Mouse (Mus musculus): Measurements from ENCODE around the gene Gtf2f2.

Gene Gtf2f2

DNA sequence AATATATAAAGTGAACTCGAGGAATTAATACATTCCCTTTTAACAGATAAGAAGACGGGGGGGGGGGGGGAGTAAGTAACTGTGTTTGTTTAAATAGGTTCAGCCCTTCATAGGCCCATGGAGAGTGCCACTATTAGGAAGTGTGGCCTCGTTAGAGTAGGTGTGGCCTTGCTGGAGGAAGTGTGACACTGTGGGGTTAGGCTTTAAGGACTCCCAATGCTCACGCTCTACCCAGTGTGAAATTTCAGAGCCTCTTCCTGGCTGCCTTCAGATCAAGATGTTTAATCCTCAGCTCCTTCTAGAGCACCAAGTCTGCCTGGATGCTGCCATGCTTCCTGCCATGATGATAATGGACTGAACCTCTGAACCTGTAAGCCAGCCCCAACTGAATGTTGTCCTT is 8.9 kb downstream of the Gtf2f2 start:
- in situ Hi-C loops (cut with MboI; ENCODE audit: unreplicated experiment in 2 of 2) = loop anchor here in 1 of 2 experiments (5.0 kb wide), 1 partner anchor 106 kb away; no protein-coding TSS in a partner anchor

DNA sequence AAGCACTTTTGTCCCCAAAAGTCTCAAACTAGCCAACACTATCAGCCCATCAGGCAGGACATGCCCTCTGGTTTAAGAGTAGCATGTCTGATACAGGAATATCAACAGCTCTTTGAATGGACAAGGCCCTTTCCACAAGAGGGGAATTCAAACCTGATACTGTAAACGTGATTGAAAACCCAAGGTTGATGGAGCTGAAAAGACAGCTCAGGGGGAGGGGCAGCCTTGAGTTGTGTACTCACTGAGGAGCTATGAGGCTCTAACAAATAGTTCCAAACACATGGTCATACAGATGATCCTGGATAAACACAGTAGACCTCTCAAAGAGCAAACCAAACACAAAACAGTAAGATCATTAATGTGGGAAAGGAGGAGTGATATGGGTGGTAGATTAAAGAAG is 12.6 kb downstream of the Gtf2f2 start:
- in situ Hi-C loops (cut with MboI; ENCODE audit: unreplicated experiment in 2 of 2) = no loop called here

DNA sequence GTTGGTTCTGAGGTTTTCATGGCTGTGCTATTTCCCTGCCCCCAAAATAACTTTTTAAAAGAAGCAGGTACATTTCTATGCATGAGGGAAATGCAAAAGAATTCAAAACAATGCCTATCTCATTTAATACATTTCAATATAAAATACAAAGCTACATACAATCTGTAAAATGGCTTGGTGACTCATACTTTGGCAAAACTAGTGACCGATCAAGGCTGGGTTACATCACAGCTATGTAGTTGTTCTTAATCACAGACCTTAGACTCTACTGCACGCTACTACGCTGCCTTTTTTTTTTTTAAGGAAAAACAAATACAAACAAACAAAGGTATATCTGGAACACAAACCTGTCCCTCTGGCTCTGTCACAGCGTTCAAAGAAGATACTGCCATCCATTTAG is 18.3 kb downstream of the Gtf2f2 start:
- in situ Hi-C loops (cut with MboI; ENCODE audit: unreplicated experiment in 2 of 2) = no loop called here

DNA sequence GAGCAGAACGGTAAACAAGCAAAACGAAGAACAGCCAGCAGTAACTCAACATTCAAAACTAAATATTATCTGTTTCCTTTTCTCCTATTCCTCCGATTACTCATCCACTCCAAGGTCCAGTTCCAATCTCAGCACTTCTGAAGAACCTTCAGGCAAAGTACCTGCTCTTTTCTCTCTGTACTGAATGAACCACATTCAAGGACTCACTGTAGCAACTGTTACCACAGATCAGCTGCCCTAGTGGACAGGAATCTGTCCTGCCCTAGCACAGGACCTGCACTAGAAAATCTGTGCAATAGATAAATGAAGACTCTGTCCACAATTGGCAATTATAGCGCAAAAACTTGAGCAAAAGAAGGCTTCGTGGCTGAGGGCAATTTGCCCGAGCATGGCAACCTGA is 19.7 kb downstream of the Gtf2f2 start:
- in situ Hi-C loops (cut with MboI; ENCODE audit: unreplicated experiment in 2 of 2) = no loop called here

DNA sequence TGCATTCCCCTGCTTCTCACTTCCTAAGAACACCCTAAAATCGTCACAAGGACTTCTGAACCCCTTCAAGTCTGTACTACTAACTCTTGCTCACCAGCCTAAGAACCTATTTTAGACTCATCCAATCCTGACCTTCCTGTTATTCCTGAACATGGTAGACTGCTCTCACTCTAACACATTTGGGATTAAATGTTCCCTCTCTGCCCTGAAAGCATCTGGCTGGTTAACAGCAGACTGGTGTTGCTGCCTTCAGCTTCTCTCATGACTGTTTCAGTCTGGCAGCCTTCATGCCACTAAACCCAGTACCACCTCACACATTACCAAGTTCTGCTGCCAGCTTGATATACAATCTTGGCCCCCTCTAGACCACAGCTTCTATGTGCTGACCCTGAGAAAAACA is 21.5 kb downstream of the Gtf2f2 start:
- in situ Hi-C loops (cut with MboI; ENCODE audit: unreplicated experiment in 2 of 2) = no loop called here

DNA sequence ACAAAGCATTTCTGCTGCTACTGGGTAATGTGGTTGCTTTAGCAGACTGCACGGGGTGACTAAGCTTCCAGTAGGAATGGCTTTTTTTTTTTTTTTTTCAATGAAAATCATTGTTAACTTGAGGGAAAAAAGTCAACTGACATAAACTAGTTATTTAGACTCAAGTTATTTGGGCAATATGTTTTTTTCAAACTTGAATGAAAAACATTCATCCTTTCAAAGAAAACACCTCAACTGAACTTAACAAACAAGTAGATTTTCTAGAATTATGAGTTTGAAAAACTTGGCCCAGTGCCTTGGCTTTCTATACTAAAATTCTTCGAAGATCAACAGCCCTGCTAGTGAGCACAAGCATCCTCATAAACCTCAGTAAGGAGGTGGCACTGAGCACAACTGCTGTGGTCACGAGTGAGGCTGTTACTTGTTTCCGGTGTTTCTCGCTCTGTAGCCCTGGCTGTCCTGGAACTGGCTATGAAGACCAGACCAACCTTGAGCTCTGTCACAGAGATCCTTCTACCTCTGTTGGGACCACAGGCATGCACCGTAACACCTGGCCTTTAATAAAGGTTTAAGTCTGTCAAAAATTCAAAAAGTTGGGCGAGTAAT is 23.7 kb downstream of the Gtf2f2 start:
- in situ Hi-C loops (cut with MboI; ENCODE audit: unreplicated experiment in 2 of 2) = no loop called here

DNA sequence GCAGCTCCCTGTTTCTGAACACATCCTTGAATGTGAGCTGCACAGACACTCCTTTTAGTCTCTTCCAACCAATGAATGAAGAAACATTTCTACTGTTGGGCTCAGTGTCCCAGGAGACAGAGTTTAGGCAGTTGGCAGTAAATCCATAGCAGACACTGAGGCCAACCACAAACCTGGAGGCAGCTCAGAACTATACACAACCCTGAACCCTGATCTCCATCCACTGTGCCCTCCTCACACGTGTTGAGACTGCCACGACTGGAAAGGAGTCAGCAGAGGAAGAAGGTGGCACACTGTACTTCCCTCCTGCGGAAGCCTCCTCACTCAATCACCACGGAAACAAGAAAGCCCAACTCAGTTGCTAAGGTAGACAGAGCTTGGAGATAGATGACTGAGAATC is 25.6 kb downstream of the Gtf2f2 start:
- in situ Hi-C loops (cut with MboI; ENCODE audit: unreplicated experiment in 2 of 2) = no loop called here

DNA sequence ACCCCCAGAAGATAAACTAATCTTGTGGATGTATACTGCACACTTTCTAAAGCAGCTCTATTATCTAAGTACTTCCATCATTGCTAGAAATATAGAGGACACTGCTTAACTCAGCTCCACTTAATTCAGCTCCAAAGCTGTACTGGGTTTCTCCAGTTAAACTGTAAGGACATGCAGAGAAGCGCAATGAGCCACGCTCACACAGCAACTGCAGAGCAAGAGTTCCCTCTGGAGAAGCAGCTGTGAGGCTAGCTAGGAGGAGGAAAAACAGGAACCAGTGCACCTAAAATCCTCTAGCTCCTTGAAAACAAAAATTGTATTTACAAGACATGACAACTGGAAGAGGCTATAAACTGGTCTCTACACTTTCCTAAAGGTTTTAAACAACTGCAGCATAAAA is 26.8 kb downstream of the Gtf2f2 start:
- in situ Hi-C loops (cut with MboI; ENCODE audit: unreplicated experiment in 2 of 2) = no loop called here

DNA sequence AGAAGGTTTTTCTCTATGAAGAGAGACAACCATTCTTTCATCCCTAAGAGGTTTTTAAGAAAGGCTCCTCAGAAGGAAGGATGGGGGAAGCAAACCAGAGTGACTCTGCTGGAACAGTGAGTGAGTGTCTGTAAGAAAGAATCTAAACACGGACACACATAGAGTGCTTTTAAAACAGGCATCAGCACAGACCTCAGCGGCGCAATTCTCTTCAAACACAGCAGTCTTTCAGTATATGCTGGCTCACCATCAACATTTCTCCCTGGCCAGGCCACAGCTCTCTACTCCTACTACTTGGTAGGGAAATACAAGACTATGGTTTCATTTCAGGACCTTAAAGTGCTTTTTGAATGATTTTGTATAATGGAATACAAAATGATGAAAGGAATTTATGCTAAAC is 29.4 kb downstream of the Gtf2f2 start:
- in situ Hi-C loops (cut with MboI; ENCODE audit: unreplicated experiment in 2 of 2) = no loop called here

DNA sequence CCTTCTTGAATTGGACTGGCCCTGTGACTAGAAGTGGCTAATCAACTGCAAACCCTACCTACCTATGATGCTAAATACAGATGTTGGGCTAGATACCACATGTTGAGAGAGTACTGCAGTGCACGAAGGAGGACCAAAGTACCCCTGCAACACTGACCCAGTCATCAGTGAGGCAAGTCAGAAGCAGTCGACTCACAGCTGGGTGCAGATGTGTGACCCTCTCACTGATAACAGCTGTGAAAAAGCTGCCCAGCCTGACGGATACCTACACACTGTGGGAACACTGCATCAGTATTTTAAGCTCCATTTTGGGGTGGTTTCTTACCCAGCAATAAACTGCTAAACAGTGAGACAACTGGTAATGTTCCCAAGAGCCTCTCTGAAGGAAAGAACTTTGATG is 34.6 kb downstream of the Gtf2f2 start:
- in situ Hi-C loops (cut with MboI; ENCODE audit: unreplicated experiment in 2 of 2) = no loop called here

DNA sequence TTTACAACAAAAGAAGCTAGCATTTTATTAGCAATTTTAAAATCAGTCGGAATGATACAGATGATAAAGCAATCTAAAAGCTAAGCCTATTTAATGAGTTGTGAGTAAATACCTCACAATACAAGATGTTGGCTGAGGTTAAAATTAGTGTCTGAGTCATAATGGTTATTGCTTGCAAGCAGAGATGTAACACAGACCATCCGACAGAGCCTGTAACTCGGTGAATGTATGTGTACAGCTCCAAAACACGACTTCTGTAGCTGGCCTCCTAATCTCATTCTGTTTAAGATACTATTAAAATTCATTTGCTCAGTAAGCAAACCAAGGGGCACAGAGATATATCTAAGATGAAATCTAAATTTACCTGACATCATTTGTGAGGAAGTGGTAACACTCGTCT is 43.4 kb downstream of the Gtf2f2 start:
- in situ Hi-C loops (cut with MboI; ENCODE audit: unreplicated experiment in 2 of 2) = no loop called here

DNA sequence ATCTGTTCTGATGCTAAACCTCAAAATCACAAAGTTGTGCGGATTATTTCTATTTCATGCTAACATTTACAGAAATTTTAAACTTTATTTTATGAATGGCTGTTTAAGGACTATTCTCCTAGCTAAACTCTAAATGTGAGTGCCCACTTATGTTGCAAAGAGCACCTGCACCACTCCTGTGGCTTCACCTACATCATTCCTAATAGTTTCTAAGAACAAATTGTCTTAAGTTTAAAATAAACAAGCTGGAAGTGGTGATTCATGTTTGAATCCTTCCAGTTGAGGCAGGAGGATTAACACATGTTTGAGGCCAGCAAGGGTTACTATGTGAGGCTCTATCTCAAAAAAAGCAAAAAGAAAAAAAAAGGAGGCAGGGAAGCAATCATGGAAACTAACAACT is 46.2 kb downstream of the Gtf2f2 start:
- in situ Hi-C loops (cut with MboI; ENCODE audit: unreplicated experiment in 2 of 2) = no loop called here

DNA sequence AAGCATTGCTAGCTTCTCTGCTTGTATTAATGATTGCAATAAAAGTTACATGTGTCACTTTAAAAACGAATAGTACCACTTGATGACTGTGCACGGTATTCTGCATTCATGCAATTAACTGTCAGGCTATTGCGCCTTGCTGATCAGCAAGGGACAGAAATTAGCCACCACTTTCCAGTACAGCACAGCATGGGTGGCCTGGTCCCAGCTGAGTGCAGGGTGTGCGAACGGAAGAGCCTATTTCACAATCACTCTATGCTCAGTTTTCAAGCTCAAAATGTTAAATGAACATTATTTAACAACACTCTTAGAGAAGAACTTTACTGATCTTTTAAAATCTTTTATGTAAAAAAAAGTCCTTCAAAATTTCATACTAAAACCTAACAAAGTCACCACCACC is 46.7 kb downstream of the Gtf2f2 start:
- in situ Hi-C loops (cut with MboI; ENCODE audit: unreplicated experiment in 2 of 2) = no loop called here

DNA sequence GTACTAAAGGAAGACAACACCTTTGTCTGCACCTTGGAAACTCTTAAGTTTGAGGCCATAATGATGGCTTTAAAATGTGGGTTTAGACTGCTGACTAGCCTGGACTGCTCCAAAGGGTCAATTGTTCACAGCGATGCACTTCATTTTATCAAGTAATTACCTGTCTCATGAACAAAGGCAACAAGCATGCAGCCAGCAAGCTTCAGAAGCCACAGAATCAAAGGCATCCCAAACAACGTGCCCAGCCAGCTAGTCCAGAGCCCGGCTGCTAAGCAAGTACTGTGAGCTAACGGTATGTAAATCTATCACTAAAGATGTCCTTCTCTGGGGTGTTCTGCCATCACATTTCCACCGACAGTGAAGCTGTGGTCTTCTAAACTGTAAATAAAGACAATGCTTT is 47.5 kb downstream of the Gtf2f2 start:
- in situ Hi-C loops (cut with MboI; ENCODE audit: unreplicated experiment in 2 of 2) = no loop called here

DNA sequence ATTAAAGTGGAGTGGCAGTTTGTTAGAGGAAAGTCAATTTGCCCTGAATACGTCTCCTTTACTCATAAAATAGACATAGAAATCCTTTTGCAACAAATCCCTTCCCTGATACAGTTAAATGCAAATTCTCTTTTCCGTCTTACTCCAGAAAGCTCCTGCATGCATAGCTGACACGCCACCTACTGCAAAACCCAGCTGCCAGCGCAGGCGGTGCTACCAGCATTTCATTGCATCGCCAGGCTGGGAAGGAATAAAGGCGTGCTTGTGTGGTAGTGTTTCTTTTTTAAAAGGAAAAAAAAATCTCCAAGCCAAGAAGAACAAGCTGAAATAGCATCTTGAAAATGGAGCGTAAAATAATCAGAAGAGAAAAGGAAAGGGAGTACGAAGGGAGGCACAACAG is 48.4 kb downstream of the Gtf2f2 start:
- in situ Hi-C loops (cut with MboI; ENCODE audit: unreplicated experiment in 2 of 2) = no loop called here

DNA sequence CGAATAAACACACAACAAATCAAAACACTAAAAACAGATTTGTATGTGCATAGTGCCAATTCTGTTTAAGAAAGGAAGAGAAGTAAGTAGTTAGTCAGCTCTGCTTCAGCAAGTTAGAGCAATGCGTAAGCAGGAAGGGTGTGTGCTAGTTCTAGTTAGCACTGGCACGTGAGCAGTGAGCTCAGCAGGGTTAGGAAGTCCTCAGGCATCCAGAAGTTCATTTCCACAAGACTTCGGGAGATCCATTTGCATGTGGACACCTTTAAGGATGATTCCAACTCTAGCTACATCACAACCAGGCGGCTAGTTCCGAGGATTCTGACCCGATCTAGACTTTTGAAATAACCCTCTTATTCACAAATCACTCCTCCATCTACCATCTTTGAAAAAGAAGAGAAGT is 55.9 kb downstream of the Gtf2f2 start, which contains the start of gene Kctd4:
Gene Kctd4 (plus strand): TSS at position 244 of the 400 bp plus-strand sequence.
- in situ Hi-C loops (cut with MboI; ENCODE audit: unreplicated experiment in 2 of 2) = no loop called here

DNA sequence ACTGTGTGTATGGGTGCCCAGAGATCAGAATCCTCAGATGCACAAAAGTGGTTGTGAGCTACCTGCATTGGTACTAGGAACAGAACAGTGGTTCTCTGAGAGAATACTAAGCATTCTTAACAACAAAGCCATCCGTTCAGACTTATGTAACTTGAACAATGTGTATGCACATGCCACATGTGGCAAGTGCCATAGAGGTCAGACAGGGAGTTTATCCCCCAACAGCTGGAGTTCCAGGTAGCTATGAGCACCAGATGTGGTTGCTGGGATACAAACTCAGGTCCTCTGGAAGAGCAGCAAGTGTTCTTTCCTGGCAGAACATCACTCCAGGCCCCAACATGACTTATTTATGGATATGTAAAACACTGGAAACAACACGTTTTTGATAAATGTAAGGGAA is 57.7 kb downstream of the Gtf2f2 start:
- in situ Hi-C loops (cut with MboI; ENCODE audit: unreplicated experiment in 2 of 2) = no loop called here

DNA sequence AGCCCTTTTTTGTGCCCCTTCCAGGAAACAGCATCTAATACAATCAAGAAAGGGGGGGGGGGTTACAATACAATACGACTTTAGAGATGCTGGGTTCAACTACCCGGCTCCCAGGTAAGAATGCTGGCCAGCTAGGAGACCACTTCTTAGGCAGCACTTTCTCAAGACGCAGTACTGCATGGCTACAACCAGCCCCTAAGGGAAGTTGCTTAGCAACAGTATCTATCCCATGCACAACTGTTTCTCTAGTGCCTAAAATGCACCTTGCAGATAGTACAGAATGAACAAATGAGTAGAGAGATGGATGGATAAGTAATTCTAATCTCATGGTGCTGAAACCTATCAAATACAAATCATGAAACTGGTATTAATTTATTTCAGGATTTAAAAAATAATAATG is 63.0 kb downstream of the Gtf2f2 start:
- in situ Hi-C loops (cut with MboI; ENCODE audit: unreplicated experiment in 2 of 2) = no loop called here

DNA sequence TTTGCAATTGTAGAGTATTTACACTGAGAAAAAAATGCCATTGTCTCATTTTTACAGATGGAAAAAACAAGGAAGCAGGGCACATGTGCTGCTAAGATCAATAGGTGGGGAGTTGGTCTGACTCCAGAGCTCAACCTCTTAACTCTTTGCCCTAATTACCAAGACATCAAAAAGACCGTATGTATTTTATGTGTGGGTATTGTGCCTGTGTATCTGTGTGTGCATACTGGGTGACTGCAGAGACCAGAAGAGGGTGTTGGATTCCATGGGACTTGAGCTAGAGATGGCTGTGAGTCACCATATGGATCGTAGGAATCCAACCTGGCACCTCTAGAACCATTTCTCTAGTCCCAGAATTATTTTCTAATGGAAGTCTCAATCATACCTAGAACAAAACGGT is 68.3 kb downstream of the Gtf2f2 start:
- in situ Hi-C loops (cut with MboI; ENCODE audit: unreplicated experiment in 2 of 2) = no loop called here

DNA sequence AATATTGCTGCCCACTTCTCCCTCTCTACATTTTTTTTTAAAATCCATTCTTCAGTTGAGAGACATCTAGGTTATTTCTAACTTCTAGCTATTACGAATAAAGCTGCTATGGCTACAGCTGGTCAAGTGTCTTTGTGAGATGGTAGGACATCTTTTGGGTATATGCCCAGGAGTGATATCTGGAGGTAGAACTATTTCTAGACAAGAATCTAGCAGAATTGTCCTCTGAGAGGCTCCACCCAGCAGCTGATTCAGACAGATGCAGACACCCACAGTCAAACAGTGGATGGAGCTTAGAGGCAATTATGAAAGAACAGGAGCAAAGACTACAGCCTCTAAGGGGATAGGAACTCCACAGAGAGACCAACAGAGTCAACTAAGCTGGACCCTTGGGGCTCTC is 69.2 kb downstream of the Gtf2f2 start:
- in situ Hi-C loops (cut with MboI; ENCODE audit: unreplicated experiment in 2 of 2) = no loop called here

DNA sequence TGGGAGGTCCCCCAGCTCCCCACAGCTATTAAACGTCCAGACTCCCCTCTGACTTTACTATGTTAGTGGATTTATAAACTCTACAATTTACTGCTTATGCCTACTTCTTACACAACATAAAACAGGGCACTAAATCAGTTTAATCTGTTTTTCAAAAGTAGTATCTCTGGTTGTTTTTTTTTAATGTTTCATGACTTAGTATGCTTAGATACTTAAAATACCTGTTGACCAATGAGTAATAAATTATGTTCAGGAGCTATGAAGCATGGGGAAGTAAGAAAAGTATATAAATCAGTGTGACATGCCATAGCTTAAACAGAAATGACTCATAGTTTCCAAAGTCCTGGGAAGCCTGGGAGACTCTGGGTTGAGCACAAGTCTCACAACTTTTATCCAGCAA is 73.0 kb downstream of the Gtf2f2 start:
- in situ Hi-C loops (cut with MboI; ENCODE audit: unreplicated experiment in 2 of 2) = no loop called here

DNA sequence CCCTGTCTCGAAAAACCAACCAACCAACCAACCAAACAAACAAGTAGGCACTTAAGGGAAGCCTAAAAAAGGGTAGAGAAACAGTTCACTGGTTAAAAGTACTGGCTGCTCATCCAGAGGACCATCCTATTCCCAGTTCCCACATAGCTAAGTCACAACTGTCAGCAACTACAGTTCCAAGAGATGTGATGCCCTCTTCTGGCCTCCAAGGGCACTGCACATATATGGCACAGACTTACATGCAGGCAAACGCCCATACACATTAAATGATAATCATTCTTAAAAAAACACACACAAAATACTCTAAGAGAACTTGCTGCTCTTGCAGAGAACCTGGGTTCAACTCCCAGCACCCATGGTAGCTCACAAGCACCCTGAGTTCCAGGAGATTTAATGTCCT is 76.3 kb downstream of the Gtf2f2 start:
- in situ Hi-C loops (cut with MboI; ENCODE audit: unreplicated experiment in 2 of 2) = no loop called here

DNA sequence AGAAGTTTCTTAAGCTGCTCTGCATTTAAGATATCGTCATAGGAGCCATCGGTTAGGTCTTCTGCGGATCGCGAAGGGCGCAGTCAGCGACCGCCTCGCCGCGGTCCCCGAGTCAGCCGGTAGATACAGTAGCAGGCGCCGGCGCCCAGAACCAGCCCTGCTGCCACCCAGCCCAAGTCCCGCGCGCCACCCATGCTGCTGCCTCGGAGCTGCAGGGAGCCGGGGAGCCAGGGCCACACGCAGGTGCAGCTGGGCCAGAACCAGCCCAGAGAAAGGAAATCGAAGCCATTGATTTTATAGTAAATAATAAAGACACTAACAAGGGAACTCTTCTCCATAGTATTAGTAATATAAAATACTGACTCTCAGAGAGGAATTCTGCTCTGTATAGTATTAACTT is 79.4 kb downstream of the Gtf2f2 start:
- in situ Hi-C loops (cut with MboI; ENCODE audit: unreplicated experiment in 2 of 2) = no loop called here

Measured in v-Abl transformed pro-B cells (cell line).